ENCODE assay signal across 8 mouse cellular contexts in the genomic region with DNA sequence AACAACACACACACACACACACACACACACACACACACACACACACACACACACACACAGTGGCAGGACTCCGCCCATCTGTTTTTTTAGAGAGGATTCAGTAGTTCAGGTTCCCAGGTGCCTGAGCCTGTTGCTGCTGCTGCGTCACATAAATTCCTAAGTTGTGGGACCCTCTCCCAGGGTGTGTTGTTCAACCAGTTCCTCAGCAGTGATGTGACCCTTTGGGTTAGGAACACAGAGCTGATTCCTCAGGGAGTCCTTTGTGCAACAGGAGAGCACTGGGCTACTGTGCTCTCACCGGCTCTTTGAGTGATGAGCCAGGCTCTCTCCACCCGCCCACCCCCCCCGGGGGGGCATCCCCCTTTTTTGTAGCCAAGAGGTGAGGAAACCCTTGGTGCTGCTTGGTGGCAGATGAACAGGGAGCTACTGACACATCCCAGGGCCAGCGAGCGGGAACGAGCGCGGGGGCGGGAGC. TPM values are rescaled to one million over a fixed set of nuclear protein-coding genes. Genes with fewer than 3 reads are reported as not detected.
DNase-seq lines count a peak whose midpoint lies in the region; ATAC-seq and TF ChIP-seq lines count a peak whose summit lies in the region.

Gene Pde4b (plus strand): TSS at position 453 of the 475 bp plus-strand sequence.

- peak within 1 kb of the TSS; percentile 94 for H3K4me2 ChIP-seq in midbrain, embryonic 14.5 days (ENCODE audit: low read length)

- peak within 1 kb of the TSS; percentile 53; the same call in 1 of the 2 replicates for H3K4me3 ChIP-seq in liver, adult 2 months (ENCODE audit: insufficient read depth, low read depth, low read length)
- H3K4me3 ChIP-seq in midbrain, embryonic 14.5 days (replicated peaks; ENCODE audit: low read depth, low read length): peak within 1 kb of the TSS; percentile 65

- whole genome bisulfite sequencing in liver, adult 2 months: 15% methylated on average over 11 of the region's 11 CpGs
- WGBS in midbrain, embryonic 14.5 days: 10% methylated on average over 11 of the region's 11 CpGs

- H3K27me3 ChIP-seq in liver, adult 2 months (ENCODE audit: control insufficient read depth, insufficient read depth, low read length): peaks cover 15% of the 10 kb centered on the region
- peaks cover 10% of the 10 kb centered on the region for H3K27me3 ChIP-seq in midbrain, embryonic 14.5 days (ENCODE audit: control insufficient read depth, insufficient read depth, low read length)

- peak within 1 kb of the TSS; percentile 18; the same call in 1 of the 2 replicates for H3K9ac ChIP-seq in liver, adult 2 months (ENCODE audit: low read depth, low read length)
- peak within 1 kb of the TSS; percentile 62 for H3K9ac ChIP-seq in midbrain, embryonic 14.5 days (replicated peaks; ENCODE audit: low read length)

- H3K36me3 ChIP-seq in liver, adult 2 months (ENCODE audit: control insufficient read depth, insufficient read depth, low read length): no peaks in the 10 kb centered on the region
- H3K36me3 ChIP-seq in midbrain, embryonic 14.5 days (ENCODE audit: control insufficient read depth, insufficient read depth, low read length): no peaks in the 10 kb centered on the region

- TF ChIP-seq POLR2A in liver, adult 2 months (IDR thresholded peaks at IDR 0.05; ENCODE audit: extremely low read depth, insufficient read depth, low read length): no peak

- H3K79me2 ChIP-seq in liver, adult 2 months (ENCODE audit: control insufficient read depth, insufficient read depth, low read length): no peaks in the 10 kb centered on the region

- H3K27ac ChIP-seq in liver, adult 2 months (replicated peaks; ENCODE audit: insufficient read depth, low read depth, low read length): no peak within 1 kb of the TSS
- peak within 1 kb of the TSS; percentile 33; the same call in 1 of the 2 replicates for H3K27ac ChIP-seq in midbrain, embryonic 14.5 days (replicated peaks; ENCODE audit: low read depth, low read length)

- no peak for TF ChIP-seq CTCF in liver, adult 2 months (IDR thresholded peaks at IDR 0.05; ENCODE audit: low read depth, low read length)

- H3K9me3 ChIP-seq in midbrain, embryonic 14.5 days (ENCODE audit: control insufficient read depth, low read length): no peaks in the 10 kb centered on the region

- DNase-seq in liver, adult 2 months (ENCODE audit: extremely low read depth, low read depth, low spot score): no peak
- no peak for DNase-seq in liver
- DNase-seq in gastrocnemius, postnatal 4 days (ENCODE audit: low spot score in 2 of 2): no peak
- no peak for DNase-seq in layer of hippocampus, postnatal 14 days (ENCODE audit: low spot score in 2 of 2)
- DNase-seq in midbrain, embryonic 14.5 days: peak; percentile 55
- DNase-seq in urinary bladder, postnatal 14 days (ENCODE audit: low spot score): no peak
- no peak for DNase-seq in frontal cortex, postnatal 10 days (ENCODE audit: low spot score in 2 of 2)

- no peak for ATAC-seq in common myeloid progenitor, adult 5-6 weeks (replicated peaks; ENCODE audit: low read depth, poor library complexity, severe bottlenecking)
- peak; percentile 70 for ATAC-seq in midbrain, embryonic 14.5 days (ENCODE audit: low FRiP score, low TSS enrichment)

- no peaks in the 10 kb centered on the region for H3K4me1 ChIP-seq in liver, adult 2 months (ENCODE audit: control insufficient read depth, insufficient read depth, low read length)
- H3K4me1 ChIP-seq in midbrain, embryonic 14.5 days (ENCODE audit: control insufficient read depth, insufficient read depth, low read length): peaks cover 4% of the 10 kb centered on the region; the same call in 1 of the 2 replicates

RNA-seq across cellular contexts. Expression of gene Pde4b, which starts in this region (rescaled TPM):
- 10.7 and 13.0 TPM in 2 replicates for total RNA-seq in liver, adult 2 months (2014; rRNA removed)
- polyA plus RNA-seq in liver, adult 2 months (2012; rRNA removed): 6.6 and 8.0 TPM in 2 replicates
- total RNA-seq in common myeloid progenitor, adult 5-6 weeks (2017): 68.7 and 85.2 TPM in 2 replicates
- 10 to 100 TPM; 40.0 to 51.2 TPM for total RNA-seq in gastrocnemius, postnatal 4 days (2021)
- 10 to 100 TPM; 61.5 to 68.9 TPM for total RNA-seq in layer of hippocampus, postnatal 14 days (2021)
- polyA plus RNA-seq in midbrain, embryonic 14.5 days (2014; fragmentation: Nextera tagmentation; extraction: Ambion mirVana): 49.4 and 49.8 TPM in 2 replicates
